Mouse (Mus musculus): ENCODE data around the gene Tmem135. TPM values are rescaled to one million over a fixed set of nuclear protein-coding genes. Genes with fewer than 3 reads are reported as not detected.

Tmem135 gene
- polyA plus RNA-seq, 1 experiment from 2014 or later = 42.4 TPM

GRCm38 (mm10) chr7:89411346-89411745 is 7.3 kb upstream of the Tmem135 start:
- Histone ChIP-seq H3K9ac (no peak overlapping the region), H3K4me2 (replicated peaks) (no peak overlapping the region), H3K4me1 (replicated peaks) (peaks cover 20% of the 10 kb centered on the region), H3K36me3 (no peaks in the 10 kb centered on the region), H3K9me3 (no peaks in the 10 kb centered on the region), H3K27me3 (replicated peaks) (no peaks in the 10 kb centered on the region; the same call in 1 of the 2 replicates), H3K27ac (no peak overlapping the region), H3K4me3 (replicated peaks) (no peak overlapping the region)
- 61% methylated on average over 3 of the region's 3 CpGs for WGBS
- peak; percentile 91 for ATAC-seq

GRCm38 (mm10) chr7:89410294-89410693 is 6.3 kb upstream of the Tmem135 start:
- Histone ChIP-seq H3K4me2 (replicated peaks) (0 out of 2 replicates have a peak overlapping the region, but pooled peaks have one; percentile 1), H3K36me3 (no peaks in the 10 kb centered on the region), H3K4me3 (replicated peaks) (no peak overlapping the region), H3K27ac (no peak overlapping the region), H3K9me3 (no peaks in the 10 kb centered on the region), H3K4me1 (replicated peaks) (peaks cover 20% of the 10 kb centered on the region), H3K9ac (no peak overlapping the region), H3K27me3 (replicated peaks) (no peaks in the 10 kb centered on the region; the same call in 1 of the 2 replicates)
- 62% methylated on average over 4 of the region's 4 CpGs for WGBS
- ATAC-seq = peak; percentile 61

- WGBS = 75% methylated on average over 24 of the region's 24 CpGs
- no peak for ATAC-seq
- H3K36me3 ChIP-seq = no peaks in the 10 kb centered on the region
- H3K4me2 ChIP-seq (replicated peaks) = peak overlapping the region; percentile 33
- peaks cover 20% of the 10 kb centered on the region for H3K4me1 ChIP-seq (replicated peaks)
- H3K4me3 ChIP-seq (replicated peaks) = peak overlapping the region; percentile 7; the same call in 1 of the 2 replicates
- H3K27me3 ChIP-seq (replicated peaks) = no peaks in the 10 kb centered on the region; the same call in 1 of the 2 replicates
- peak overlapping the region; percentile 34 for H3K27ac ChIP-seq
- no peaks in the 10 kb centered on the region for H3K9me3 ChIP-seq
- no peak overlapping the region for H3K9ac ChIP-seq
Observed at GRCm38 (mm10) chr7:89407006-89407940, 3.3 kb upstream of the Tmem135 start.

- no peak for ATAC-seq
- Histone ChIP-seq H3K4me3 (replicated peaks) (peak overlapping the region; percentile 25), H3K4me2 (replicated peaks) (peak overlapping the region; percentile 41), H3K36me3 (no peaks in the 10 kb centered on the region), H3K9me3 (no peaks in the 10 kb centered on the region), H3K27me3 (replicated peaks) (no peaks in the 10 kb centered on the region; the same call in 1 of the 2 replicates), H3K27ac (no peak overlapping the region; the same call in 1 of the 2 replicates), H3K4me1 (replicated peaks) (peaks cover 20% of the 10 kb centered on the region), H3K9ac (no peak overlapping the region)
- 19% methylated on average over 1 of the region's 1 CpGs for WGBS
Observed at GRCm38 (mm10) chr7:89406011-89406410, 2.0 kb upstream of the Tmem135 start.

- under 1% methylated on average over 35 of the region's 35 CpGs for WGBS
Observed at GRCm38 (mm10) chr7:89404734-89405440, 865 bp upstream of the Tmem135 start.

GRCm38 (mm10) chr7:89403053-89403972 is 709 bp downstream of the Tmem135 start:
- peak overlapping the region; percentile 93 for H3K27ac ChIP-seq
- H3K9ac ChIP-seq = peak overlapping the region; percentile 95
- WGBS = 4% methylated on average over 52 of the region's 52 CpGs
- H3K36me3 ChIP-seq = no peaks in the 10 kb centered on the region
- H3K27me3 ChIP-seq (replicated peaks) = no peaks in the 10 kb centered on the region
- H3K9me3 ChIP-seq = no peaks in the 10 kb centered on the region
- H3K4me3 ChIP-seq (replicated peaks) = peak overlapping the region; percentile 91
- H3K4me2 ChIP-seq (replicated peaks) = peak overlapping the region; percentile 94
- peak; percentile 90 for ATAC-seq
- H3K4me1 ChIP-seq (replicated peaks) = peaks cover 8% of the 10 kb centered on the region

More at GRCm38 (mm10) chr7:89404734-89405440, 865 bp upstream of the Tmem135 start:
- H3K27ac ChIP-seq = peak overlapping the region; percentile 93
- H3K9ac ChIP-seq = peak overlapping the region; percentile 95
- H3K27me3 ChIP-seq (replicated peaks) = no peaks in the 10 kb centered on the region
- H3K4me1 ChIP-seq (replicated peaks) = peaks cover 11% of the 10 kb centered on the region
- H3K36me3 ChIP-seq = no peaks in the 10 kb centered on the region
- peak overlapping the region; percentile 94 for H3K4me2 ChIP-seq (replicated peaks)
- H3K4me3 ChIP-seq (replicated peaks) = peak overlapping the region; percentile 91
- no peaks in the 10 kb centered on the region for H3K9me3 ChIP-seq
- peak; percentile 1; the same call in 1 of the 2 replicates for ATAC-seq

GRCm38 (mm10) chr7:89401936-89402335 is 2.1 kb downstream of the Tmem135 start:
- peaks cover under 1% of the 10 kb centered on the region; the same call in 1 of the 2 replicates for H3K4me1 ChIP-seq (replicated peaks)
- H3K9ac ChIP-seq = no peak overlapping the region
- H3K36me3 ChIP-seq = no peaks in the 10 kb centered on the region
- WGBS = 56% methylated on average over 3 of the region's 3 CpGs
- H3K27me3 ChIP-seq (replicated peaks) = no peaks in the 10 kb centered on the region
- no peak for ATAC-seq
- no peak overlapping the region for H3K27ac ChIP-seq
- H3K9me3 ChIP-seq = no peaks in the 10 kb centered on the region
- no peak overlapping the region for H3K4me2 ChIP-seq (replicated peaks)
- no peak overlapping the region for H3K4me3 ChIP-seq (replicated peaks)

GRCm38 (mm10) chr7:89401136-89401858 is 2.7 kb downstream of the Tmem135 start:
- H3K27me3 ChIP-seq (replicated peaks) = no peaks in the 10 kb centered on the region
- H3K27ac ChIP-seq = no peak overlapping the region
- H3K9ac ChIP-seq = no peak overlapping the region
- H3K4me3 ChIP-seq (replicated peaks) = no peak overlapping the region
- no peaks in the 10 kb centered on the region for H3K36me3 ChIP-seq
- no peak for ATAC-seq
- no peaks in the 10 kb centered on the region for H3K9me3 ChIP-seq
- H3K4me1 ChIP-seq (replicated peaks) = no peaks in the 10 kb centered on the region; the same call in 1 of the 2 replicates
- WGBS = 73% methylated on average over 11 of the region's 11 CpGs
- H3K4me2 ChIP-seq (replicated peaks) = no peak overlapping the region

GRCm38 (mm10) chr7:89400721-89401120 is 3.3 kb downstream of the Tmem135 start:
- no peaks in the 10 kb centered on the region for H3K27me3 ChIP-seq (replicated peaks)
- H3K27ac ChIP-seq = no peak overlapping the region
- H3K36me3 ChIP-seq = no peaks in the 10 kb centered on the region
- no peak overlapping the region for H3K9ac ChIP-seq
- H3K9me3 ChIP-seq = no peaks in the 10 kb centered on the region
- WGBS = 92% methylated on average over 2 of the region's 2 CpGs
- no peak for ATAC-seq
- no peak overlapping the region for H3K4me2 ChIP-seq (replicated peaks)
- no peaks in the 10 kb centered on the region; the same call in 1 of the 2 replicates for H3K4me1 ChIP-seq (replicated peaks)
- H3K4me3 ChIP-seq (replicated peaks) = no peak overlapping the region

GRCm38 (mm10) chr7:89397837-89398534 is 6.0 kb downstream of the Tmem135 start:
- 60% methylated on average over 3 of the region's 3 CpGs for WGBS
- H3K4me1 ChIP-seq (replicated peaks) = no peaks in the 10 kb centered on the region; the same call in 1 of the 2 replicates
- H3K4me3 ChIP-seq (replicated peaks) = no peak overlapping the region
- H3K9me3 ChIP-seq = no peaks in the 10 kb centered on the region
- H3K27ac ChIP-seq = no peak overlapping the region
- no peak overlapping the region for H3K4me2 ChIP-seq (replicated peaks)
- no peak overlapping the region for H3K9ac ChIP-seq
- peak; percentile 30 for ATAC-seq
- H3K27me3 ChIP-seq (replicated peaks) = no peaks in the 10 kb centered on the region
- no peaks in the 10 kb centered on the region for H3K36me3 ChIP-seq
